Mouse (Mus musculus) brain, embryonic 14.5 days (tissue): ENCODE results near the gene Fut9.

Source experiments
- CTCF ChIP-seq: fragments of 200-500 bp; IDR thresholded peaks from 2 replicates; pipeline ENCODE4 v1.5.1; 2012; ENCODE audit warnings: inconsistent platforms, mild to moderate bottlenecking, moderate library complexity, borderline replicate concordance; ENCODE audit not compliant: insufficient read depth, insufficient read length; ENCODE audit errors: extremely low read depth
- POLR2A ChIP-seq: fragments of 200-500 bp; IDR thresholded peaks from 2 replicates; pipeline ENCODE4 v1.6.1; 2012; ENCODE audit warnings: mild to moderate bottlenecking, inconsistent platforms, borderline replicate concordance; ENCODE audit not compliant: poor library complexity, insufficient read depth, insufficient read length, severe bottlenecking; ENCODE audit errors: extremely low read depth

DNA sequence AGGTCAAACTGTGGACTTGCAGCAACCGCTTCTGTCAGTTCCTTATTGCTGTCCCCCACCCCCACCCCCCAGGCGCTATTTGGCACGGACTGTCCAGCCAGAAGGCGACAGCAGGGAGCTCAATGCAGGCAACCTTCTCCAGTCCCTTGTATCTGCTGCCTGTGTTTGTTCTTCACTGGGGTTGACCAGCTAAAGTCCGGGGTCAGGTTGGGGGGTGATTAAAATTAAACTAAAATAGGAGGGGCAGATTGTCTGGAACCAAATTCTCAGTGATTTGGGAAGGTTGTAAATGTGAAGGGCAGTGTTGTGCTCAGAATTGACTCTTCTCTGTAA is 206 bp upstream of the Fut9 start:
- TF ChIP-seq CTCF (no peak), POLR2A (no peak)
